Mouse (Mus musculus) stomach, embryonic 16.5 days (tissue): Measurements from ENCODE around the gene Faim2. TPM values are rescaled to one million over a fixed set of nuclear protein-coding genes. Genes with fewer than 3 reads are reported as not detected.

Experiments used
- ATAC-seq: fragments of 200-750 bp; cut with Nextera tagmentation; 2 replicates; pipeline ENCODE4 v1.8.0; 2017; ENCODE audit warnings: moderate number of reproducible peaks, moderate TSS enrichment; ENCODE audit not compliant: insufficient read depth, low FRiP score
- H3K27ac ChIP-seq: fragments of 300-500 bp; sonication (generic); 2 replicates; pipeline ENCODE4 v1.5.1; 2014; ENCODE audit warnings: low read length
- H3K27me3 ChIP-seq: fragments of 300-500 bp; sonication (generic); 2 replicates; pipeline ENCODE4 v1.6.1; 2014; ENCODE audit warnings: low read length, control low read depth, mixed read lengths; ENCODE audit not compliant: control insufficient read depth, insufficient read depth
- H3K36me3 ChIP-seq: fragments of 300-500 bp; sonication (generic); 2 replicates; pipeline ENCODE4 v1.6.1; 2014; ENCODE audit warnings: low read length; ENCODE audit not compliant: control insufficient read depth, insufficient read depth
- H3K4me1 ChIP-seq: fragments of 300-500 bp; sonication (generic); 2 replicates; pipeline ENCODE4 v1.6.1; 2014; ENCODE audit warnings: low read length, control low read depth, mixed read lengths; ENCODE audit not compliant: control insufficient read depth, insufficient read depth
- H3K4me2 ChIP-seq: fragments of 300-500 bp; sonication (generic); 2 replicates; pipeline ENCODE4 v1.6.1; 2014; ENCODE audit warnings: low read depth, low read length, mixed read lengths
- H3K4me3 ChIP-seq: fragments of 300-500 bp; sonication (generic); replicated peaks from 2 replicates; pipeline ENCODE4 v1.5.1; 2014; ENCODE audit warnings: mild to moderate bottlenecking, low read length
- H3K9ac ChIP-seq: fragments of 300-500 bp; sonication (generic); 2 replicates; pipeline ENCODE4 v1.6.1; 2014; ENCODE audit warnings: low read length
- H3K9me3 ChIP-seq: fragments of 300-500 bp; sonication (generic); replicated peaks from 2 replicates; pipeline ENCODE4 v1.6.1; 2016; ENCODE audit warnings: low read length, control low read depth; ENCODE audit not compliant: control insufficient read depth
- WGBS: fragments of 180-500 bp; shearing (Covaris S2); extraction: QIAGEN DNeasy Blood & Tissue Kit; methylation state at CpG from one replicate; pipeline ENCODE4 v1.1.7; 2014; 5-methylcytosine and 5-hydroxymethylcytosine counted together
- polyA plus RNA-seq: library from polyadenylated mRNA; unstranded; fragments of >200 nt; fragmentation: Nextera tagmentation; extraction: Ambion mirVana; gene quantifications from 2 replicates; pipeline ENCODE4 v1.2.1, GENCODE M21; 2015

The Faim2 gene
- polyA plus RNA-seq, 1 experiment from 2014 or later: 0.57 TPM

DNA sequence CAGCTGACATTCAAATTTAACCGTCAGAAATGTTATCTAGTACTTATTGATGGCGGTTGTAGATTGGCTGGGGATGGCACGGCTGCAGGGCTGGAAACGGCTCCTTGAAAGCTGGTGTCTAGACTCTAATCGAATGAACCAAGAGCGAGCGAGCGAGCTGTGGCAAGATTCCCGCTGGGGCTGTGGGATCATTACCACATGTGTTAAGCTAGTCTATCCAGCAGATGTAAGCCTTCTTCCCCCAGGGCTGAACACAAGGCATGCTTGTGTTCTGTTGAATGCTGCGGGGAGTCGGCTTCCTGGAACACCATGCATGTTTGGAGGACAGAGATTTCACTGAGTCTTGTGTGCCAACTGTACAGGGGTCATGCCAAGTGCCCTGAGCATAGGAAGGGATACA, 18.6 kb upstream of the Faim2 start:
- WGBS: 69% methylated on average over 11 of the region's 11 CpGs
- Histone ChIP-seq H3K4me2 (no peak overlapping the region), H3K9ac (no peak overlapping the region), H3K4me3 (no peak overlapping the region), H3K36me3 (no peaks in the 10 kb centered on the region), H3K9me3 (no peaks in the 10 kb centered on the region), H3K27me3 (peaks cover 3% of the 10 kb centered on the region; the same call in 1 of the 2 replicates), H3K27ac (no peak overlapping the region), H3K4me1 (no peaks in the 10 kb centered on the region)
- no peak for ATAC-seq

DNA sequence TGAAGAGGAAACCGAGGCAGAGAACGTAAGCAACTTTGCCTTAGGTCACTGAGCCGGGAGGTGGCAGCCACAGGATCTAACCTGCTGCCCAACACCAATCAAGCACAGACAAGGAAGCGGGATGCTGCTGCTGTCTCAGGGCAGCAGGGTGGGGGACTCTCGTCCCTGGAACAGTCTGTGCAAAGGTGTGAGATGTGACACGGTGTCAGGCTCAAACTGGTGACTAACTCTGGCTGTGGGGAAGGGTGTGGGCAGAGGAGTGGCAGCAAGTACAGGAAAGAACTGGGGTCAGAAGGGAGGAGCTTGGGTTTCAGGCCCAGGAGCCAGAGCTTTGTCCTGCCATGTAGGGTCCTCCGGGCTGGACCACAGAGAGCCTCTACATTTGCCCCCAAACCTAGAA, 16.1 kb upstream of the Faim2 start:
- H3K4me2 ChIP-seq: no peak overlapping the region
- no peaks in the 10 kb centered on the region for H3K4me1 ChIP-seq
- no peaks in the 10 kb centered on the region for H3K36me3 ChIP-seq
- H3K9me3 ChIP-seq: no peaks in the 10 kb centered on the region
- H3K27me3 ChIP-seq: peaks cover 3% of the 10 kb centered on the region; the same call in 1 of the 2 replicates
- H3K4me3 ChIP-seq: no peak overlapping the region
- WGBS: 46% methylated on average over 7 of the region's 7 CpGs
- no peak overlapping the region for H3K27ac ChIP-seq
- H3K9ac ChIP-seq: no peak overlapping the region
- ATAC-seq: peak; percentile 64; the same call in 1 of the 2 replicates

DNA sequence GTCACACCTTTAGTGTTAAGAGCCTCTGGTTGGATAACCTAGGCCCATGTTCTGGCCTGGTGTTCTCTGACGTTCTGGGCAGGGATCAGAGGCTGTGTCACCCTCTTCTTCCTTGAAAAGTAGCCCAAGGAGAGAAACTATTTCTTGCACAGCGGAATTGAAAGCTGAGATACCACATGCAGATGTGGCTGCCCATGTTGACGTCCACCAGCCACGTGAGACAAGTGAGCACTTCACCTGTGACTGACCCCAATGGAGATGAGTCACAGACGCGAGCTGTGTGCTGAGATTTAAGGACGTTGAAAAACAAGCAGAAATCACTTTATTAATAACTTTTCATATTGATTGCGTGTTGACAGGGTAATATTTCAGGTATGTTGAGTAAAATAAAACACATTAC, 11.9 kb upstream of the Faim2 start:
- H3K27me3 ChIP-seq: no peaks in the 10 kb centered on the region
- no peak overlapping the region for H3K4me3 ChIP-seq
- H3K36me3 ChIP-seq: no peaks in the 10 kb centered on the region
- ATAC-seq: 0 out of 2 replicates have a peak, but pooled peaks have one; percentile 9
- H3K9ac ChIP-seq: no peak overlapping the region
- no peak overlapping the region for H3K27ac ChIP-seq
- 57% methylated on average over 8 of the region's 8 CpGs for WGBS
- H3K4me1 ChIP-seq: no peaks in the 10 kb centered on the region
- H3K4me2 ChIP-seq: no peak overlapping the region
- H3K9me3 ChIP-seq: no peaks in the 10 kb centered on the region

GRCm38 (mm10) chr15:99536889-99537862, 9.2 kb upstream of the Faim2 start:
- H3K36me3 ChIP-seq: no peaks in the 10 kb centered on the region
- H3K9ac ChIP-seq: no peak overlapping the region
- H3K4me3 ChIP-seq: no peak overlapping the region
- no peaks in the 10 kb centered on the region for H3K27me3 ChIP-seq
- no peaks in the 10 kb centered on the region for H3K9me3 ChIP-seq
- 55% methylated on average over 11 of the region's 11 CpGs for WGBS
- no peaks in the 10 kb centered on the region for H3K4me1 ChIP-seq
- ATAC-seq: no peak
- H3K4me2 ChIP-seq: no peak overlapping the region
- no peak overlapping the region for H3K27ac ChIP-seq

DNA sequence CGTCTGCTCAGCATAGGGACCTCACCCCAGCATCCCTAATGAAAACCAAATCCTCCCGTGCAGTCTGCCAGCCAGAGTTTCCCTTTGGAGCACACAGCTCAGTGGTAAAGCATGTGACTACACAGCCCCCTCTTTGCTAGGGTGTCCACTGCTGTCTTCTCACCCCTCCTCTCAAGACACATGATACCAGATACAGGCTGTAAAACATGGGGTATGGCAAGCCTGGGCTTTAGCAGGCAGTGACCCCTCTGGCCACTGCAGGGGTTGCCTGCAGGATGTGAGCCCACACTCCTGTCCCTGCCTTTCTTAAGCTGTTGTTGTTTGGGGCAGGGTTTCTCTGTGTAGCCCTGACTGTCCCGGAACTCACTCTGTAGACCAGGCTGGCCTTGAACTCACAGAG, 4.1 kb upstream of the Faim2 start:
- no peaks in the 10 kb centered on the region for H3K9me3 ChIP-seq
- no peak overlapping the region for H3K4me2 ChIP-seq
- H3K9ac ChIP-seq: no peak overlapping the region
- no peaks in the 10 kb centered on the region for H3K4me1 ChIP-seq
- no peak overlapping the region for H3K27ac ChIP-seq
- no peaks in the 10 kb centered on the region for H3K36me3 ChIP-seq
- H3K27me3 ChIP-seq: peaks cover 16% of the 10 kb centered on the region
- 63% methylated on average over 3 of the region's 3 CpGs for WGBS
- H3K4me3 ChIP-seq: no peak overlapping the region
- ATAC-seq: no peak

- no peak overlapping the region for H3K4me3 ChIP-seq
Measured at GRCm38 (mm10) chr15:99531146-99531545, 3.2 kb upstream of the Faim2 start.

DNA sequence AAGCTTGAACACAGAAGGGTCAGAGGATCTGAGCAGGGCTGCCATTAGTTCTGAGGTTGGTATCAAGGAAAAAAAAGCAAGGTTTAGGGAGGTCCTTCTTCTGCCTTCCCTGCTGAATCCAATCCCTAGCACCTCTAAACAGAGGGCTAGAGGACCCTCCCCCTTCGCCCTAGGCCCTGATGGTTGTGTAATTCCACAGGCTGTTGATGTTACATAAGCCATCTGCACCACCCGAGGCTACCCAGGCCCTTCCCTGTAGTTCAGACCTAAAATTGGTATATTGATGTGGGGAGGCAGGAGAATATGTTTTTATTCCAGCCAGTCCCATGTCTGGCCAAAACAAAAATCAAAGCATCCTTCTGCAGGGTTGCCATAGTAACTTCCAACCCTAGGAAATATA, 1.3 kb downstream of the Faim2 start:
- H3K27me3 ChIP-seq: peaks cover 25% of the 10 kb centered on the region
- H3K27ac ChIP-seq: no peak overlapping the region
- WGBS: 57% methylated on average over 2 of the region's 2 CpGs

More at GRCm38 (mm10) chr15:99531146-99531545, 3.2 kb upstream of the Faim2 start:
- Histone ChIP-seq H3K9ac (no peak overlapping the region), H3K27me3 (peaks cover 25% of the 10 kb centered on the region), H3K4me2 (no peak overlapping the region), H3K9me3 (no peaks in the 10 kb centered on the region), H3K27ac (no peak overlapping the region), H3K4me1 (no peaks in the 10 kb centered on the region), H3K36me3 (no peaks in the 10 kb centered on the region)
- WGBS: 21% methylated on average over 6 of the region's 6 CpGs
- ATAC-seq: no peak

DNA sequence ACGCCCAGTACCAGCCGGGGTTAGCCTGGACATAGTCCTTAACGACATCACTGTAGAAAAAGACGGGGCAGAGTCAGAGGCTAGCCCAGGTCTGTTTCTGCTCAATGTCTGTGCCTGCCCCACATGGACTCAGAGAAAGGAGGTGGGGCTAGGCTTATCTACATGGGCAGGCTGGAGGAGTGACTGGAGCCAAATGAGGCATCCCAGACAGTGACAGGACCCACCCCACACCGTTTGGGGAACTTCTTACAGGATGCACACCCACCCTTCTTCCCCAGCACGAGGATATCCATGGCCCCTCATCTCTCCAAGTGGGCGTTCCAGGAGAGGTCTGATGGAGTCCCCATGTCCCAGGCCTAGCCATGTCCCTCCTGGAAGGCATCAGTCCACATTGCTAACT, 7.7 kb downstream of the Faim2 start:
- Histone ChIP-seq H3K9ac (no peak overlapping the region), H3K27ac (no peak overlapping the region), H3K4me3 (no peak overlapping the region), H3K9me3 (no peaks in the 10 kb centered on the region), H3K4me2 (no peak overlapping the region), H3K27me3 (no peaks in the 10 kb centered on the region), H3K4me1 (no peaks in the 10 kb centered on the region), H3K36me3 (no peaks in the 10 kb centered on the region)
- WGBS: 70% methylated on average over 7 of the region's 7 CpGs
- ATAC-seq: no peak

More for the DNA sequence above, 1.3 kb downstream of the Faim2 start:
- Histone ChIP-seq H3K4me1 (no peaks in the 10 kb centered on the region), H3K36me3 (no peaks in the 10 kb centered on the region), H3K4me2 (no peak overlapping the region), H3K4me3 (no peak overlapping the region), H3K9me3 (no peaks in the 10 kb centered on the region), H3K9ac (no peak overlapping the region)
- ATAC-seq: no peak

- Histone ChIP-seq H3K36me3 (no peaks in the 10 kb centered on the region), H3K9me3 (no peaks in the 10 kb centered on the region), H3K4me2 (no peak overlapping the region), H3K4me3 (no peak overlapping the region), H3K9ac (no peak overlapping the region), H3K27ac (no peak overlapping the region), H3K4me1 (no peaks in the 10 kb centered on the region), H3K27me3 (no peaks in the 10 kb centered on the region)
- ATAC-seq: no peak
- 90% methylated on average over 9 of the region's 9 CpGs for WGBS
Measured at GRCm38 (mm10) chr15:99519626-99520025, 8.3 kb downstream of the Faim2 start.
